Mouse (Mus musculus) CD4-positive, CD25-positive, alpha-beta regulatory T cell, adult 4 months (primary cell): ENCODE results near the gene Erg28. TPM values are rescaled to one million over a fixed set of nuclear protein-coding genes. Genes with fewer than 3 reads are reported as not detected.

Experiments
- ATAC-seq: one replicate; pipeline ENCODE4 v1.8.0; 2017
- polyA plus RNA-seq, 2 experiments: library from polyadenylated mRNA; unstranded; fragments of 100-300 nt; shearing (Covaris generic); gene quantifications; one replicate each; pipeline ENCODE4 v1.2.1; 2017

The Erg28 gene
- polyA plus RNA-seq, 2 experiments from 2014 or later, result 140 to 169 TPM

DNA sequence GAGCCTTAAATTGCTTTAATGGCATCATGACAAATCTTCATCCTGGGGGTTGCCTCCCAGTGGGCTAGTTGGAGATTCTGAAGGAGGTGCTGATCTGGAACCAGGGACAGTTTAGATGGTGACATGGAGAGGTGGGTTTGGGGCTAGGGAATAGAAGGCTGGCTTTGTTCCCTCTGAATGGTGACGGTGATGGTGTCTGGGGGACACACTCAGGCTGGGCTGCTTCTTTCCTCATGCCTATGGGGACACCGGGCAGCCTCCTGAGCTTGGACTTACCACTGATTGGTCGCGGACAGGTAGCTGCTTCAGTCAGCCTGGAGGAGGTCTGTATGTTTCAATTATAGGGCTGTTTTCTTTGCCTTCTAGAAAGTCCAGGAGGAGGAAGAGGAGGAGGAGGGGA, 12.7 kb downstream of the Erg28 start:
- ATAC-seq, result no peak

- ATAC-seq, result no peak
These were observed 13.4 kb downstream of the Erg28 start for GRCm38 (mm10) chr12:85810959-85811358.

DNA sequence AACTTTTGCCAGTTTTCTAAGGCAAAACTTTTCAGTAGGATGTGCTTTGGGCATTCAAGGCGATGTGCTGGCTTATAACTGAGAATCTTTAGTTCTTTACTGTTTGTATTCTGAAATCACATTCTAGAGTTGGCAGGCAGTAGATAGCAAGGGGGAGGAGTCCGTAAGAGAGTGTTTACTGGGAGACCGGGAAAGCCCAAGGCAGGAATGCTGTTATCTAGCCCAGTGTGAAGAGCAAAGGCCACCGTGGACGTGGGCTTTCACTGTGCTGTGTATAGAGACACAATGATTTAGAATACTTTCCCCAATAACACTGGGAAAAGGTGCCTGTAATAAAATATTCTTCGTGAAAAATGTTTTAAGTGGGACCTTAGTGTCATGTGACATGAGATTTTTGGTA, 14.6 kb downstream of the Erg28 start:
- ATAC-seq, result no peak

- ATAC-seq, result no peak
These were observed 24.3 kb downstream of the Erg28 start for GRCm38 (mm10) chr12:85800031-85800430.

GRCm38 (mm10) chr12:85795551-85795950, 28.8 kb downstream of the Erg28 start:
- no peak for ATAC-seq

DNA sequence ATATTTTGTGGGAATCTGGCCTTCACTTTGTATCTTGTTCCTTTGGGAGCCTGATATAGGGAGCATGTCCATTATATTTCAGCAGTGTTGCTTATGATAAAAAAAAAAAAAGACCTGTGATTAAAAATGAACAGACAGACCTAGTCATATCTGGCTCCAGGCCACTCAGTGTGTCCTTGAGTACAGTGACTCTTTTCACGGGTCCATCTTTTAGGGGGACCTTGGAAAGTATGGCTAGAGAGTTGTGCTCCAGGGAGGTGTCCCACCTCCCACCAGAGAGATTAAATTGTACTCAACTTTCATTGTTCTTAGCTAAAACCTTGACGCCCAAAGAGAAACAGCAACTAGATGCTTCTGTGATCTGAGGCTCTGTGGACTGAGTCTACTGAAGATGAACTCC, 30.3 kb downstream of the Erg28 start:
- no peak for ATAC-seq

- ATAC-seq, result no peak
These were observed 31.5 kb downstream of the Erg28 start for GRCm38 (mm10) chr12:85792821-85793346.

DNA sequence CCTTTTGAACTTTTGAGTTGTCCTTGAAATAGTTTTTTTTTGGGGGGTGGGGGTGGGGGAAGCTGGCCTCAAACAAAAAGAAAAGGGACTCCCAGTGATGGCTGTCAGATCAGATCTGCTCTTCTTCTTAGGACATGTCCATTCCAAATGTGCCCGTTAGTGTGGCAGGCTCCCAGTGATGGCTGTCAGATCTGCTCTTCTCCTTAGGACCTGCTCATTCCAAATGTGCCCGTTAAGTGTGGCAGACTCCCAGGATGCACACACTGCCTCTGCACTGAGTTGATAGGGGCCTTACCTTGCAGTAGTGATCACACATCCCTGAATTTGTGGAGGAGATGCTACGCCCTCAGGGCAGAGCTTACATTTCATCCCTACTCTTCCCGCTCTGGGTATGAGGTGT, 32.2 kb downstream of the Erg28 start:
- ATAC-seq, result no peak

GRCm38 (mm10) chr12:85784916-85785815, 39.2 kb downstream of the Erg28 start:
- ATAC-seq, result no peak

DNA sequence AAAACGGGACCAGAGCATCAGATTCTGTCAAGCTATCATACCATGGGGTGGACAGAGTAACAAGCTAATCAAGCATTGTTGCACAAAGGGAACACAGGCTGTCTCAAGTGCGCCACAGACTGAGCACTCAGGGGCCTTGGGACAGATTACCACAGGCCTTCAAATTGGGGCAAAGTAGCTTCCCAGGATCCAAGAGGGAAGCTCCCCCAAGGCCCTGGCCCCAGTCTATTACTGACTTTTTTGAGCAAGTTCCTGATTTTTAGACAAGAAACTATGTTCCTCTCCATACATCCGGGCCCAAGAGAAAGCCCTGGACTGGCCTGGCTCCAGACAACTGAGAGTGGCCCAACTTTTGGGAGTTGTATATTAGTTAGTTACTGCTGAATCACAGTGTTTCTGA, 42.7 kb downstream of the Erg28 start:
- ATAC-seq, result no peak

GRCm38 (mm10) chr12:85779707-85780106, 44.6 kb downstream of the Erg28 start:
- no peak for ATAC-seq

GRCm38 (mm10) chr12:85778962-85779361, 45.4 kb downstream of the Erg28 start:
- ATAC-seq, result no peak

- ATAC-seq, result no peak
These were observed 53.0 kb downstream of the Erg28 start for GRCm38 (mm10) chr12:85771356-85771755.

- no peak for ATAC-seq
These were observed 56.6 kb downstream of the Erg28 start for GRCm38 (mm10) chr12:85767750-85768149.

- ATAC-seq, result no peak
These were observed 58.1 kb downstream of the Erg28 start for GRCm38 (mm10) chr12:85766287-85766686.

Other genes with a start within 250 kb of the Erg28 start
- gene Jdp2, start 225.5 kb downstream of the Erg28 start, polyA plus RNA-seq, result under 1 TPM in 1 of 2 experiments, not detected in 1; 0.20 TPM
- 100 to 1,000 TPM; 162 to 234 TPM for gene Batf, start 137.9 kb downstream of the Erg28 start, polyA plus RNA-seq
- under 1 TPM; 0.39 to 0.89 TPM for gene Flvcr2, start 78.0 kb downstream of the Erg28 start, polyA plus RNA-seq
- gene Ttll5, start 109 bp upstream of the Erg28 start, polyA plus RNA-seq, result 10 to 100 TPM in 1 of 2 experiments, 1 to 10 TPM in 1; 8.3 to 11.0 TPM